Mouse (Mus musculus) liver, adult 2 months (tissue): ENCODE measurements at regions not wholly inside any gene's neighbourhood (a gene's known extent, or its start where the extent isn't known, plus 50 kb on each side); places are given as distances from the start of the nearest gene placed in this dataset.

Source experiments
- DNase-seq: peaks from one replicate; pipeline ENCODE4 v3.0.0-alpha.2; 2011; ENCODE audit warnings: low read depth, low spot score; ENCODE audit errors: extremely low read depth
- H3K27ac ChIP-seq: fragments of 200-500 bp; replicated peaks from 2 replicates; pipeline ENCODE4 v1.5.1; 2012; ENCODE audit warnings: low read depth, mild to moderate bottlenecking, control low read depth, inconsistent platforms, low read length; ENCODE audit not compliant: insufficient read depth
- H3K27me3 ChIP-seq: fragments of 200-500 bp; 2 replicates; pipeline ENCODE4 v1.6.1; 2012; ENCODE audit warnings: mild to moderate bottlenecking, moderate library complexity, low read length, inconsistent platforms; ENCODE audit not compliant: control insufficient read depth, insufficient read depth
- H3K36me3 ChIP-seq: fragments of 200-500 bp; 2 replicates; pipeline ENCODE4 v1.6.1; 2012; ENCODE audit warnings: low read length, inconsistent platforms; ENCODE audit not compliant: control insufficient read depth, insufficient read depth
- H3K4me1 ChIP-seq: fragments of 200-500 bp; 2 replicates; pipeline ENCODE4 v1.6.1; 2011; ENCODE audit warnings: low read length; ENCODE audit not compliant: control insufficient read depth, insufficient read depth
- H3K4me3 ChIP-seq: fragments of 200-500 bp; 2 replicates; pipeline ENCODE4 v1.5.1; 2011; ENCODE audit warnings: low read depth, mild to moderate bottlenecking, control low read depth, low read length, moderate library complexity; ENCODE audit not compliant: insufficient read depth
- H3K79me2 ChIP-seq: fragments of 200-500 bp; 2 replicates; pipeline ENCODE4 v1.6.1; 2012; ENCODE audit warnings: inconsistent platforms, mild to moderate bottlenecking, low read length, moderate library complexity; ENCODE audit not compliant: control insufficient read depth, insufficient read depth
- H3K9ac ChIP-seq: fragments of 200-500 bp; 2 replicates; pipeline ENCODE4 v1.6.1; 2012; ENCODE audit warnings: low read depth, mild to moderate bottlenecking, control low read depth, inconsistent platforms, low read length
- CTCF ChIP-seq: fragments of 200-500 bp; IDR thresholded peaks from 2 replicates; pipeline ENCODE4 v1.5.1; 2011; ENCODE audit warnings: low read depth, low read length, control low read depth
- POLR2A ChIP-seq: fragments of 200-500 bp; IDR thresholded peaks from 2 replicates; pipeline ENCODE4 v1.6.1; 2011; ENCODE audit warnings: low read length, control low read depth; ENCODE audit not compliant: insufficient read depth; ENCODE audit errors: extremely low read depth
- WGBS: fragments of 180-500 bp; shearing (Covaris S2); methylation state at CpG from one replicate; pipeline ENCODE4 v1.1.7; 2018; 5-methylcytosine and 5-hydroxymethylcytosine counted together

GRCm38 (mm10) chr2:138827813-138828570, 571.6 kb downstream of the Btbd3 start:
- Histone ChIP-seq H3K79me2 (no peaks in the 10 kb centered on the region), H3K4me1 (no peaks in the 10 kb centered on the region), H3K27me3 (no peaks in the 10 kb centered on the region), H3K27ac (no peak overlapping the region), H3K4me3 (no peak overlapping the region), H3K36me3 (no peaks in the 10 kb centered on the region), H3K9ac (no peak overlapping the region)
- 52% methylated on average over 2 of the region's 2 CpGs for WGBS
- TF ChIP-seq CTCF: no peak
- no peak for TF ChIP-seq POLR2A
- DNase-seq: no peak

GRCm38 (mm10) chr2:138838846-138839245, 582.5 kb downstream of the Btbd3 start:
- H3K27ac ChIP-seq: no peak overlapping the region
- no peak overlapping the region for H3K9ac ChIP-seq
- no peaks in the 10 kb centered on the region for H3K36me3 ChIP-seq
- H3K27me3 ChIP-seq: no peaks in the 10 kb centered on the region
- H3K79me2 ChIP-seq: no peaks in the 10 kb centered on the region
- no peak overlapping the region for H3K4me3 ChIP-seq
- WGBS: 55% methylated on average over 3 of the region's 3 CpGs
- DNase-seq: no peak
- H3K4me1 ChIP-seq: no peaks in the 10 kb centered on the region
- TF ChIP-seq POLR2A: no peak
- TF ChIP-seq CTCF: no peak

GRCm38 (mm10) chr2:138859121-138859520, 602.8 kb downstream of the Btbd3 start:
- Histone ChIP-seq H3K27ac (no peak overlapping the region), H3K4me3 (no peak overlapping the region), H3K79me2 (no peaks in the 10 kb centered on the region), H3K9ac (no peak overlapping the region), H3K4me1 (no peaks in the 10 kb centered on the region), H3K27me3 (no peaks in the 10 kb centered on the region), H3K36me3 (no peaks in the 10 kb centered on the region)
- TF ChIP-seq CTCF (no peak), POLR2A (no peak)
- DNase-seq: no peak

GRCm38 (mm10) chr2:138896563-138896962, 597.1 kb upstream of the Sptlc3 start:
- WGBS: 53% methylated on average over 3 of the region's 3 CpGs

GRCm38 (mm10) chr2:138897101-138897500, 596.6 kb upstream of the Sptlc3 start:
- H3K27ac ChIP-seq: no peak overlapping the region
- H3K79me2 ChIP-seq: no peaks in the 10 kb centered on the region
- DNase-seq: no peak
- H3K27me3 ChIP-seq: no peaks in the 10 kb centered on the region
- no peaks in the 10 kb centered on the region for H3K36me3 ChIP-seq
- TF ChIP-seq POLR2A: no peak
- no peak for TF ChIP-seq CTCF
- H3K9ac ChIP-seq: no peak overlapping the region
- no peak overlapping the region for H3K4me3 ChIP-seq
- WGBS: 35% methylated on average over 3 of the region's 3 CpGs
- no peaks in the 10 kb centered on the region for H3K4me1 ChIP-seq

More at GRCm38 (mm10) chr2:138896563-138896962, 597.1 kb upstream of the Sptlc3 start:
- H3K4me3 ChIP-seq: no peak overlapping the region
- H3K36me3 ChIP-seq: no peaks in the 10 kb centered on the region
- no peaks in the 10 kb centered on the region for H3K79me2 ChIP-seq
- TF ChIP-seq POLR2A: no peak
- no peak for TF ChIP-seq CTCF
- H3K27ac ChIP-seq: no peak overlapping the region
- H3K4me1 ChIP-seq: no peaks in the 10 kb centered on the region
- H3K27me3 ChIP-seq: no peaks in the 10 kb centered on the region
- H3K9ac ChIP-seq: no peak overlapping the region
- DNase-seq: no peak

GRCm38 (mm10) chr2:138937165-138937564, 556.5 kb upstream of the Sptlc3 start:
- 86% methylated on average over 2 of the region's 2 CpGs for WGBS
- TF ChIP-seq POLR2A (no peak), CTCF (no peak)
- DNase-seq: no peak

More at GRCm38 (mm10) chr2:138937165-138937564, 556.5 kb upstream of the Sptlc3 start:
- Histone ChIP-seq H3K36me3 (no peaks in the 10 kb centered on the region), H3K4me1 (no peaks in the 10 kb centered on the region), H3K4me3 (no peak overlapping the region), H3K9ac (no peak overlapping the region), H3K79me2 (no peaks in the 10 kb centered on the region), H3K27ac (no peak overlapping the region), H3K27me3 (no peaks in the 10 kb centered on the region)
